Mouse (Mus musculus): ENCODE results near the gene Uevld.
"Not testable (repeated sequence)": the region's sequence is repeated elsewhere in the genome, so short reads cannot be mapped to it uniquely, and the experiment has no call there.

Gene Uevld

DNA sequence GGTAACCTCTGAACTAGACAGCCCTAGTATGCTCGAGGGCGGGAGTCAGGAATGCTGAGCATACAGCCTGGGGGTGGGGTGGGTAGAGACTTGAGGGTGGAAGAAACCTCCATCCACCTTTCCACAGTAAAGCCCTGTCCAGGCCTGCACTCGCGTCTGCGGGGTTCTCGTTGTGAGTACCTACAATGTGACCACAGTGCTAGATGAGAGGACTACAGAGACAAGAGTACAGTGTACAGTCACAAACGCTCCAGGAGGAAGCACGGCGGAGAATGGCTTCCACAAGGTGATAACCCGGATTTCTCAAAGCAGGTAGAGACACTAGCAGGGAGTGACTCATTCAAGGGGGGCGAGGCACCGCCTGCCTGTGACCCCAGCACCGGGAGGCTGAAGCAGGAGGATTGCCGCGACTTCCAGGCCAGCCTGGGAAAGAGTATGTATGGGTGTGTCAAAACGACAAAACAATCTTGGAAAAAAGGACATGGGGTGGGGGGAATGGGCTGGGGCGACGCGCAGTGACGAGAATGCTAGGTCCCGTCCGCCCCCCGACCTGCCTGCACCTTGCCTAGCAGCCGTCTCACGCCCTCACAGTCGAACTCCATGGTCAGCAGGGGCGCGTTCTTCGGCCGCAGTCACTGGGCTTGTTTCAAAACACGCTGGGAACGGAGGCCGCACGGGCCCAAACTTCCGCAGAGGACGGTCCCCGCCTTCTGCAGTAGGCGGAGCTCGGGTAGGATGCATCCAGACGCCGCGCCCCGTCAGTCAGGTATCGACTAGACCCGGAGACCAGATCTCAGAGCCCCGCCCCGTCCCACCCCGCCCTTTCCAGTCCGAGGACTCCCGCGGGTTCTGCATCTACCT, at the start of gene Uevld:
TSS of gene Uevld (minus strand) at position 697 of the 861 bp plus-strand sequence.
- DNase-seq (ENCODE audit: low spot score in 2 of 2), result peak; percentile 91

- DNase-seq (ENCODE audit: low spot score in 2 of 2), result no peak
These were observed 49.5 kb upstream of the Uevld start for GRCm38 (mm10) chr7:47007818-47008167.

DNA sequence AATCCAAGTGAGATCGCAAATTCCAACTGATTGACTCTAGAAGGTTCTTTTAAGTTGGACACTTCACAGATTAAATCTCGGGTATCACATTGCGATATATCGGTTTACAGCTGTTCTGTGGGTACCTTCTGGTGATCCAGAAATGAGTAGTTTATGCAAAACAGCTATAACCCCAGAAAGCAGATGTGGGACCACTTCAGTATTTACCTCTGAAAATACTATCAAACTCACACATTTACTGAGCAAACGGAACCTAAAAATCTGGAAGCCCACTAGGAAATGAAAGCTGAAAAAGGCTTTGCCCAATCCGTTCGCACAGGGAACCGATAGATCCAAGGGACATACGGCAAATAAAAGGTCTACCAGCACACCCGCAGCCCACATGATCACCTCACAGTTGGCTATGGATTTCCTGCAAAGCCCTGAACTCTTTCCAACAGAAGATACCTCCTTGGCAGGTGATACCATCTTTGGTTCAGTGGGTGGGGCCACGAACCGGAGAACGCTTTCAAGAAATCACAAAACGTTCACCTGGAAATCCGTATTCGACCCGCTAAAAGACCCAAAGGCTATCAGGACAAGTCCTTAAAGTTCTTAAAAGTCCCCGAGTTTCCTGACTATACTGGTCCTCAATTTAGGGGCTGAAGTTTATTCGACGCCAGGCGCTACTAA, 48.9 kb upstream of the Uevld start:
- DNase-seq (ENCODE audit: low spot score in 2 of 2), result no peak

- DNase-seq (ENCODE audit: low spot score in 2 of 2), result no peak
These were observed 45.2 kb upstream of the Uevld start for GRCm38 (mm10) chr7:47003411-47004115.

DNA sequence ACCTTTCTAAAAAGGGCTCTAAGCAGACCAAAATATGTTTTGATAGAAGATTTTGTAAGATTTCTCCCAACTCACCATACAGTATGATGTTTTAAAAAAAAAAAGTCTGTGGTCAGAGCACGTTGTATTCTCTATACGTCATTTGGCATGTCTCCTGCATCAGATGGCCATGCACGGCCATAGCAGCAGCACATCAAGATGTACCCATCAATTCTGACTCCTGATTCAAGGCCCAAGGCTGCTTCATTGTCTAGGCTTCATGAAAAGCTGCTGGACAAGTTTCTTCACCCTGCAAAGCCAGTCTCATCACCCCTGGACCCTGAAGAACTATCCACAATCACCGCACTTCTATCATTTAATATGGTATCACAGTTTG, 43.6 kb upstream of the Uevld start:
- DNase-seq (ENCODE audit: low spot score in 2 of 2), result no peak

DNA sequence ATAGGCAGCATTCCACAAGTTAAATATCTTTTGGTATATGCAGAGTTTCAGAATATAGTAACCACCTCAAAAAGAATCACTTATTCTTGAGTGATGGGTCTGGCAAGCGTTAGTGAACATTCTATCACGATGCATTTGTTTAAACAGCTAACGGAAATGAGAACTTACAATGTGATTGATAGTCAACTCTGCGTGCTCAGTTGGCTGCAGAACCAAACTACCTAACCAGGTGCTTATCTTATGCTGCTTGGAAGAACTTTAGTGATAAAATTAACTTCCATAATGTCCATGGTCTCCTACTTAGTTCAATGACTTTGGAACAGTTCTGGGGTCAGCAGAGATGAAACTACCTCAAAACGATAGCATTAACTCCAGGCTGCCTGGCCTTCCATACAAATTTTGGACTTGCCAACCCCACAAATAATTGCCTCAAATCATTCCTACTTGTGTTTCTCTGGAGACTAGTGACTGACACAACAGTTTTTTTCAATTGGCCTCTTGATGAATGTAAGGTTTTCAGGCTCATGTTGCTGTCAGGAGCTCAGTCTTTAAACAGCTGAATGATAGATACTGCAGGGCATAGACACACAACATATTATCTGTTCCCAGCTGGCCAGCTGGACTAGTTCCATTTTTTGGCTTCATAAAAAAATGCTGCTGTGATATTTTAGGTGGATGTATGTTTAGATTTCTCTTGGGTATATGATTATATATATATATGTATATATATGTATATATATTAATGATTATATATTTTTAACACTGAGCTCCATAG, 43.0 kb upstream of the Uevld start:
- DNase-seq (ENCODE audit: low spot score in 2 of 2), result no peak

DNA sequence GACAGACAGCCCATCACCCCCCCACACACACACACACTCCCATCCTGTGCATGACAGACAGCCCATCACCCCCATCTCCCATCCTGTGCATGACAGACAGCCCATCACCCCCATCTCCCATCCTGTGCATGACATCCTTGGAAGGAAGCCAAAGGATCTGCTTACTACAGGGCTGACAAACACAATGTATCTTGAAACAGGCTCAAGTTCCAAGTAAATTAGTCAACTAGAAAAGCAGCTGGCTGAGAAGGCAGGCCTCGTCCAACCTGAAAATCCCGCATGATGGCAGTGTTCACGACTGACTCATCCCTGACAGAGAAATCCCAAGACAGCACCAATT, 42.3 kb upstream of the Uevld start:
- DNase-seq (ENCODE audit: low spot score in 2 of 2), result no peak

GRCm38 (mm10) chr7:46999983-47000643, 41.8 kb upstream of the Uevld start:
- no peak for DNase-seq (ENCODE audit: low spot score in 2 of 2)

GRCm38 (mm10) chr7:46998942-46999341, 40.6 kb upstream of the Uevld start:
- DNase-seq (ENCODE audit: low spot score in 2 of 2), result no peak

DNA sequence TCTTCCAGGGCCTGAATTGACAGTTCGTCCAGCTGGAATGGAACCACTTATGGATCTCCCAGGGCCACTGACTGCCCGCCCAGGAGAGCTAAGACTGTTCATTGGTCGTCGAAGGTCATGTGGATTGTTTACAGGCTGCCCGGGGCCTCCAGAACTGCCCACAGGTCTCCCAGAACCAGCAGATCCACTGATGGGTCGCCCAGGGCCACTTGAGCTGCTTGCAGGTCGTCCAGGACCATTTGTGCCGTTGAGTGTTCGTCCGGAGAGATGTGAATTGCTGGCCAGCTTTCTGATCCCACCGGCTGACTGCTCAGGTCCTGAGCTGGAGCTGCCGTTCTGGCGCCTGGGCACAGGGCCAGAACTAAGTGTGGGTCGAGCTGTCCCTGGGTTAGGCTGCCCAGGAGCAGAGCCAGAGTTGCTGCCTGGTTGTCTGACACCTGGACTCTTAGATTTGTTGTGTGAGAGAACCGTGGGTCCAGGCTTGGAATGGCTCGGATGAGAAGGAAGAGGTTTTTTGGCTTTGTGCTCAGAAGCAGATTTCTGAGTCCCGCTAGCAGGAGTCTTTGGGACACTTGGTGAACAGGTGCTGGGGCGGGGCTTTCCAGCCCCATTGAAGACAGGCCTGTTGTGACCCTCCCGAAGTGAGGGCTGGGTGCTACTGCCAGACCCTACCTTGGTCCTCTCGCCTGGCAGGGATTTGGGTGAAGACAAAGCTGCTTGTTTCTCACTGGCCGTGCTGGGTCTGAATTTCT, 39.5 kb upstream of the Uevld start:
- no peak for DNase-seq (ENCODE audit: low spot score in 2 of 2)

GRCm38 (mm10) chr7:46997008-46997407, 38.7 kb upstream of the Uevld start:
- no peak for DNase-seq (ENCODE audit: low spot score in 2 of 2)

DNA sequence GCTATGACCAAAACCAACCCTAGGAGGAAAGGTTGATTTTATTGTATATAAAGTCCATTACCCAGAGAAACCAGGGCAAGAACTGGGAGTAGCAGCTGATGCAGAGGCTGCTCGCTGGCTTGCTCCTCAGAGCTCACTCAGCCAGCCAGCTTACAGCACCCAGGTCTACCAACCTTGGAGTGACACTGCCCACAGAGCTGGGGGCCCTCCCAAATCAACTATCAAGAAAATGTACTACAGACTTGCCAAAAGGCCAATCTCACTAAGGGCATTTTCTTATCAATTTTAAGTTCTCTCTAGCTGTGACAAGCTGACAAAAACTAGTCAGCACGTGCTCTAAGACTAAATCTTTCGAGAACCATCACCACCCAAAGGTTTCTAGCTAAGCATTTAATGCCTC, 37.2 kb upstream of the Uevld start:
- no peak for DNase-seq (ENCODE audit: low spot score in 2 of 2)

- no peak for DNase-seq (ENCODE audit: low spot score in 2 of 2)
These were observed 34.8 kb upstream of the Uevld start for GRCm38 (mm10) chr7:46993079-46993478.

DNA sequence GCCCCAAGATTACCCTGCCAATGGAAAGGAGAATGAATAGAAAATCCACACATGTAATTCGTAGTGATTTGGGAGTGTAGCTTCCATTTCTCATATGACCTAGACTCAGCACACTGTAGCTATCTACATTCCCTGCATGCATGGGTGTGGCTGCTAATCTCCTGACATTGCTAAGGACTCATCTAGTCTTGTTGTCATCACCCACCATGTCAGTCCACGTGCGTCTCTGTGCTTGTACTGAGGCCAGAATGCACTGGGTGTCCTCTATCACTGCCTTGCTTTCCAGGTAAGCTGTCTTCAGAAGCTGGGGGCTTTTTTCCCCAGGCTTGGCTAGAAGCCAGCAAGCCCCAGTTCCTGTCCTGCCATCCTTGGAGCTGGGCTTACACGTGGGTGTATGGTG, 31.1 kb upstream of the Uevld start:
- DNase-seq (ENCODE audit: low spot score in 2 of 2), result not testable (repeated sequence)

- DNase-seq (ENCODE audit: low spot score in 2 of 2), result no peak
These were observed 28.7 kb upstream of the Uevld start for GRCm38 (mm10) chr7:46987073-46987472.

- DNase-seq (ENCODE audit: low spot score in 2 of 2), result no peak
These were observed 28.3 kb upstream of the Uevld start for GRCm38 (mm10) chr7:46986646-46987045.

DNA sequence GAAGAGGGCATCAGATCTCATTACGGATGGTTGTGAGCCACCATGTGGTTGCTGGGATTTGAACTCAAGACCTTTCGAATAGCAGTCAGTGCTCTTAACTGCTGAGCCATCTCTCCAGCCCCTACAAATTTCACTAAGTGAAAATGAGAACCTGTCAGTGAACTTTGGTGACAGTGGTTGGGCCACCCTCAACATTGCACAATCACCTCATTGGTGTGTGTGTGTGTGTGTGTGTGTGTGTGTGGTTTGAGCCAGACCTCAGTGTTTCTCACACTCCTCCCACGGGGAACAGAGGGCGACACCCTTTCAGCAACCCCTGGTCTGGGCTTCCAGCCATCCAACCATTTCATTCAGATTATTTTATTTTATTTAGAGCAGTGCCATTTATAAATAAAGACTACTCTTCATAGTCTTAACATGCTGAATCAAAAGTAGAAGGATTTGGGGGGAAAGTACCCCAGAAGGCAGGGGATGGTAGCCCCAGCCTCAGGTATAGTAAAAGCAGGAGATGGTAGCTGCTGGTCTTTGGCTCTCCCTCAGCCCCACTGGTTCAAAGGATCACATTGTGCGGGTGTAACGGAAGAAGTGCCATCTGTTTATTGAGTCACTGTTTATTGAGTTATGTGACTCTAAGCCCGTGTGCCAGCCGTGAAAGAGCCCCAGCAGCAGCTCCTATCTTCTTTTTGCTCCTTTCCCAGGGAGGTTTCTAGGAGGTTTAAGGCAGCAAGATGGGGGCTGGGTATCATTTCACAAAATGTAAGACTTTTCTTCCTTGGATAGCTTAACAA, 27.6 kb upstream of the Uevld start:
- DNase-seq (ENCODE audit: low spot score in 2 of 2), result no peak

DNA sequence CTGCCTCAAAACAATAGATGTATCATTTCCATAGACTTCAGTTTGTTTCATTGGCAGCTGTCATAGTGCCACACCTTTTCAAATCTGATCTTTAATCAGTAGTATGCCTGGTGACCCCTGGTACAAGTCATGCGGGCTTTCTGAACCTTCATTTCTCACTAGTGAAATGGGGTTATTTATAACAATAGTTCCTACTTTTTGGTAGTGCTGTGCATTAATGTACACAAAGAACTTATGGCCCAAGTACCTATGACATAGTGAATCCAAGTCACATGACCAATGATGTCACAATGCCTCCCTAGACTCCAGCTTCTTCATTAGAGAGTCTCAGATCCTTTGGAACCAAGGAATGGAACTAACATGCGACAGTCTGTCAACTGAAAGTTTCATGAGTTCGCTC, 25.0 kb upstream of the Uevld start, which contains the start of gene Gm9999:
TSS of gene Gm9999 (plus strand) at position 301 of the 400 bp plus-strand sequence.
- DNase-seq (ENCODE audit: low spot score in 2 of 2), result no peak

DNA sequence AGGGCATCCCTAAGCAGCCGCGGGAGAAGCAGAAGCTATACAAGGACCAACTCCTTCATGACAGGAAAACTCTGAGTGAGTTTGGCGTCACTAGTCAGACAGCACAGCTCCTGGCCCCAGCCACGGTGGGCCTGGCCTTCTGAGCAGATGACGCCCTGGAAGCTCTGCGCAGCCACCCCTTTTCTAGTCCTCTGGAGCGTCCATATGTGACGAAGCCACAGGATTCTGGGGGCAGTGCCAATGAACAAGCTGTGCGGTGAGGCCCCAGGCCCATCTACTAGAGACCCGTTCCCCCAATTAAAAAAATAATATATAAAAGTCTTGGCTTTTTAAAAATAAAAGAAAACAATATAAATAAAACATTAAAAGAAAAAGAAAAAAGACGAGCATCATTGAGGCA, 17.1 kb upstream of the Uevld start:
- DNase-seq (ENCODE audit: low spot score in 2 of 2), result no peak

GRCm38 (mm10) chr7:46974648-46975047, 16.3 kb upstream of the Uevld start:
- no peak for DNase-seq (ENCODE audit: low spot score in 2 of 2)

Measured in frontal cortex, postnatal 36 days (tissue).